Mouse (Mus musculus) hindbrain, embryonic 13.5 days (tissue): ENCODE measurements around the gene H2al1g. TPM values are rescaled to one million over a fixed set of nuclear protein-coding genes. Genes with fewer than 3 reads are reported as not detected.
"Not testable (repeated sequence)": the region's sequence is repeated elsewhere in the genome, so short reads cannot be mapped to it uniquely, and the experiment has no call there.

Experiments
- ATAC-seq: fragments of 200-750 bp; cut with Nextera tagmentation; 2 replicates; pipeline ENCODE4 v1.8.0; 2017; ENCODE audit warnings: moderate TSS enrichment; ENCODE audit not compliant: low FRiP score
- H3K27ac ChIP-seq: fragments of 300-500 bp; sonication (generic); 2 replicates; pipeline ENCODE4 v1.5.1; 2015; ENCODE audit warnings: inconsistent platforms, mild to moderate bottlenecking, moderate library complexity
- H3K27me3 ChIP-seq: fragments of 300-500 bp; sonication (generic); 2 replicates; pipeline ENCODE4 v1.6.1; 2015; ENCODE audit warnings: mild to moderate bottlenecking, inconsistent platforms
- H3K36me3 ChIP-seq: fragments of 300-500 bp; sonication (generic); 2 replicates; pipeline ENCODE4 v1.6.1; 2015; ENCODE audit warnings: mild to moderate bottlenecking, inconsistent platforms
- H3K4me1 ChIP-seq: fragments of 300-500 bp; sonication (generic); replicated peaks from 2 replicates; pipeline ENCODE4 v1.6.1; 2015; ENCODE audit warnings: inconsistent platforms
- H3K4me2 ChIP-seq: fragments of 300-500 bp; sonication (generic); 2 replicates; pipeline ENCODE4 v1.6.1; 2015; ENCODE audit warnings: inconsistent platforms, mild to moderate bottlenecking, moderate library complexity
- H3K4me3 ChIP-seq: fragments of 300-500 bp; sonication (generic); 2 replicates; pipeline ENCODE4 v1.5.1; 2015; ENCODE audit warnings: mild to moderate bottlenecking, inconsistent platforms
- H3K9ac ChIP-seq: fragments of 300-500 bp; sonication (generic); 2 replicates; pipeline ENCODE4 v1.6.1; 2015; ENCODE audit warnings: mild to moderate bottlenecking, inconsistent platforms
- H3K9me3 ChIP-seq: fragments of 300-500 bp; sonication (generic); 2 replicates; pipeline ENCODE4 v1.6.1; 2016; ENCODE audit warnings: inconsistent platforms
- WGBS: fragments of 180-500 bp; shearing (Covaris S2); methylation state at CpG from one replicate; pipeline ENCODE4 v1.1.7; 2015; 5-methylcytosine and 5-hydroxymethylcytosine counted together
- polyA plus RNA-seq: library from polyadenylated mRNA; unstranded; fragments of >200 nt; fragmentation: Nextera tagmentation; extraction: Ambion mirVana; gene quantifications from 2 replicates; pipeline ENCODE4 v1.2.1, GENCODE M21; 2015

The H2al1g gene
- polyA plus RNA-seq: not detected in 2 replicates

DNA sequence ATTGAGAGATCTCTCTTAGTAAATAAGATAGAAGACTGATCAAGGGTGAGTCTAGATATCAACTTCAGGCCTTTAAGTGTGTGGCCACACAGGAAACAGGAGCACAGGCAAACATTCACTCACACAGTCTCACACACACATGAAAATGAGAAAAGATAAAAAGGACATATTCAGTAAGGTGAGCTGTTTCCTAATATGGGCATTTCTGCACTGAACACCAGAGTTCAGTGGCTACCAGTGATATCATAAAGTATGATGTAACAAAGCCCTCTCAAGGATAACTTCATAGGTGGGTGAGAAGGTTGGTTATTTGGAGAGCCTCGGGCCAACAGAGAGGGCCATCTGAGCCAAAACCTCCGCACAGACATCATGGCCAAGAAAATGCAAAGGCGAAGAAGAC, at the start of gene H2al1g:
Gene H2al1g (plus strand): TSS at position 301 of the 400 bp plus-strand sequence.
- not testable (repeated sequence) for H3K4me2 ChIP-seq, H3K9me3 ChIP-seq, H3K27me3 ChIP-seq, H3K27ac ChIP-seq, H3K9ac ChIP-seq, H3K4me3 ChIP-seq, ATAC-seq, H3K36me3 ChIP-seq, H3K4me1 ChIP-seq
- WGBS: no CpG with 5 or more reads among the region's 3 CpGs

DNA sequence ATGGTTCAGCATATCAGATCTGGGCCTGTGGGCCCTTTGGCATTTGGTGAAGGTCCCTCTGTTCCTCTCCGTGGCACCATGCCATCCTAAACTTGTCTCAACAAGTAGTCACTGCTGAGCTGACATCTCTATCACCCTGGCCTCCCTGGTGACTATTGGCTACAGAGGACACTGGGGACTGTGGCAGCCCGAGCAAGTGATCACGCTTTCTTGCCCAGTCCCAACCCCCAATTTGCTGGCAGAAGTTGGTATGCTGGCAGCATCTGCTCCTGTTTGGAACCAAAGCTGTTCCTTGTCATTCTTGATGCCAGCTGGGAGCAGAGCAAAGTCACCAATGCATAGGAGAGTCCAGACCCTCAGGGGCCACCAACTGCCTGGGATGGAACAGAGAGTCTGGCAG, 49.0 kb upstream of the H2al1g start:
- Histone ChIP-seq H3K27me3 (no peaks in the 10 kb centered on the region; the same call in 1 of the 2 replicates), H3K9ac (no peak overlapping the region), H3K36me3 (no peaks in the 10 kb centered on the region), H3K4me2 (no peak overlapping the region), H3K9me3 (no peaks in the 10 kb centered on the region), H3K27ac (no peak overlapping the region), H3K4me3 (no peak overlapping the region), H3K4me1 (no peaks in the 10 kb centered on the region)
- WGBS: 78% methylated on average over 3 of the region's 3 CpGs
- no peak for ATAC-seq

DNA sequence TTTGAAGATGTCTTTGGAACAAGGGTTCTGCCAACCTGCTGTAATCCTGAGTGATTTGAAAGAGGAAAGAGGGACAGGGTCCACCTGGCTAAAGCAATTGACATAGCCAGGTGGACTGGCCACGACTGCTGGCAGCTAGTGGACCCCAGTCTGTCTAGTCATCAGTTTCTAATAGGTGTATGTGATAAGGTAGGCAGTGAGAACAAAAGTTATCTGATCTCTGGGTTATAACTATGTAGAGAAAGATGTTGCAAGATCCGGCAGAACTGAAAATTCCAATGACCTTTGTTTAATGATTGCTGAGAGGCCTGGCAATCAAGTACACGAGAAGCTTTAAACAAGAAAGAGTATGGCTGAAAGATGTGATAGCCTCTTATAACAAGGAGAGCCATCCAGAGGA, 44.9 kb upstream of the H2al1g start:
- Histone ChIP-seq H3K9ac (no peak overlapping the region), H3K9me3 (no peaks in the 10 kb centered on the region), H3K36me3 (no peaks in the 10 kb centered on the region), H3K27me3 (peaks cover 7% of the 10 kb centered on the region; the same call in 1 of the 2 replicates), H3K4me1 (no peaks in the 10 kb centered on the region), H3K4me2 (no peak overlapping the region), H3K4me3 (no peak overlapping the region), H3K27ac (no peak overlapping the region)
- no peak for ATAC-seq
- WGBS: 81% methylated on average over 3 of the region's 3 CpGs

DNA sequence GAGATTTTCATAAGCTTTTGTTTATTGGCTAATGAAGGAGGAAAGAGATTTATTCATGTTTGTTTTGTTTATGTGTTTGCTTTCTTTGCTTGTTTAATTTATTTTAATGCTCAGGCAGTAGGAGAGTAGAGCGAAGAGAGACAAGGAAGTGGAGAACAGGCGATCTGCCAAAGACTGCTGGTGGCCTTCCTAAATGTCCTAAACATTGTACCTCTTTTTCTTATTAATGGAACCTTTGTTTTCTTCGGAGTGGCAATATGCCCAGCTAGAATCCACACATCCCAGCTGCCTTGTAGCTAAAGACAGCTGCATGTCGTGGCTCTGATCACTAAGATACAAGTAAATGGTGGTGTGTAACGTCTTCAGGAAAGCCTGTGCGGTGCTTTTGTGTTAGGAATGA, 41.0 kb upstream of the H2al1g start:
- Histone ChIP-seq H3K36me3 (no peaks in the 10 kb centered on the region), H3K4me2 (no peak overlapping the region), H3K4me1 (no peaks in the 10 kb centered on the region), H3K9me3 (no peaks in the 10 kb centered on the region), H3K9ac (no peak overlapping the region), H3K4me3 (no peak overlapping the region), H3K27ac (no peak overlapping the region), H3K27me3 (peaks cover 7% of the 10 kb centered on the region; the same call in 1 of the 2 replicates)
- 74% methylated on average over 6 of the region's 6 CpGs for WGBS
- ATAC-seq: no peak

DNA sequence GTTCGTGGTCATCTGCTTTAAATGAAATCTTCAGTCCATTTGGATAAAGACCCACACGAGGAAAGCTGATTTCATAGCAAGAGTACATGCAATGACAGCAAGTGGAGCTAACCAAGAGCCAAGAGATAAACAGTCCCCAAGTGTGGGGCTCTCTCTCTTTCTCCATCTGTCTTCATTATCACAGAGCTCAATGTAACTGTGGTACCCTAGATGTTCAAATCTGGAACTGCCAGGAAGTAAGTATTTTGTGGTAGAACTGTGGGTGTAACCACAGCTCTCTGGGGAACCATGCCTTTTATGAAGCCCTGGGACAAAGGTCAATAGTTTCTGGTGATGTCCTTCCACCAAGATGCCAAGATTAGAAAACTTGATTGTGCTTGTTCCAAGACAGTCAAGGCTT, 37.3 kb upstream of the H2al1g start:
- ATAC-seq: no peak
- 68% methylated on average over 2 of the region's 2 CpGs for WGBS
- no peak overlapping the region for H3K4me3 ChIP-seq
- H3K9me3 ChIP-seq: no peaks in the 10 kb centered on the region
- no peak overlapping the region for H3K4me2 ChIP-seq
- peaks cover 7% of the 10 kb centered on the region; the same call in 1 of the 2 replicates for H3K27me3 ChIP-seq
- no peak overlapping the region for H3K9ac ChIP-seq
- H3K36me3 ChIP-seq: no peaks in the 10 kb centered on the region
- no peak overlapping the region for H3K27ac ChIP-seq
- no peaks in the 10 kb centered on the region for H3K4me1 ChIP-seq

DNA sequence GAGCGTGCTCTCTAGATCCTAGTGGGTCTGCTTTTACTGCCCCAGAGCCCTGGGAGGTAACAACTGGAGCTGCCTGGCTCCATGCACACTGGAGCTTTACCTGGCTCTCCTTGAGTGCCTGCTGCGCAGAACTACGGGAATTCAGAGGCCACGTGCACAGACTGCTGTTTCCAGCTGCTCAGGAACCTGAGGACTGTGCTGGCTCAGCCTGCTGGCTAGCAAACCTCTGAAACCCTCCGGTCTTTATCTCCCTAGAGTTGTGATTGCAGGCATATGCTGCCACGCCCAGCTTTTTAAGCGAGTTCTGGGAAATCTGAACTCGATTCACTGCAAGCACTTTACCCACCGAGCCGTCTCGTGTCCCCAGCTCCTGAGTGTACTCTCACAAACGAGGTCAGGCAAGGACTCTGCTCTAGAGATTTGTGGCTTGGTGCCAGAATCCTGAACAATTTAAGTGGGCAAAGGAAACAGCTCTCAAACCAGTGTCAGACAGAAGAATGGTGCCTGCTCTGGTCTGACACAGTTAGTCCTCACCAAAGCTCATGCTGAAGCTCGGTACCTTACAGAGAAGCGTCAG, 29.7 kb upstream of the H2al1g start:
- no peak overlapping the region for H3K4me3 ChIP-seq
- ATAC-seq: no peak

DNA sequence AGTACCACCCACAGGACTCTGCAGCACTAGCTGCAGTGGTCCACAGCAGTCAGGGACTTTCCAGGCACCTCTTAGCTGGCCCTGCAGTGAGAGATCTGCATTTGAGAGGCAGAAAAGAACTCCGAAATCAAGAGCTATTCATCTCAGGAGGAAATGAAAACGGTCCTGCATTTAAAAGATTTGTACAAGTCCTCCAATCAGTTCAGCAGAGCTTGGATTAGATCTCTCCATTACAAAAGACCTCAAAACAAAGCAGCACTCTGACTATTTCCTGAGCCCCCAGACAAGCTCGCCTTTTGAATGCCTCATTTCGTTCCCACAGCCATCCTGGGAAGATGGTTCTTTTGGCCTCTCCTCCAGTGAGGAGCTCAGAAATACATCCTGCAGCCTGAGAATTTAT, 28.8 kb upstream of the H2al1g start:
- 59% methylated on average over 4 of the region's 4 CpGs for WGBS
- Histone ChIP-seq H3K9ac (no peak overlapping the region), H3K36me3 (no peaks in the 10 kb centered on the region), H3K4me2 (no peak overlapping the region), H3K9me3 (no peaks in the 10 kb centered on the region), H3K27me3 (peaks cover 11% of the 10 kb centered on the region; the same call in 1 of the 2 replicates), H3K27ac (no peak overlapping the region), H3K4me1 (no peaks in the 10 kb centered on the region), H3K4me3 (no peak overlapping the region)
- ATAC-seq: no peak

More for the DNA sequence above, 29.7 kb upstream of the H2al1g start:
- Histone ChIP-seq H3K27ac (no peak overlapping the region), H3K27me3 (peaks cover 11% of the 10 kb centered on the region; the same call in 1 of the 2 replicates), H3K36me3 (no peaks in the 10 kb centered on the region), H3K9me3 (no peaks in the 10 kb centered on the region), H3K4me1 (no peaks in the 10 kb centered on the region), H3K4me2 (no peak overlapping the region), H3K9ac (no peak overlapping the region)
- WGBS: 78% methylated on average over 14 of the region's 14 CpGs

DNA sequence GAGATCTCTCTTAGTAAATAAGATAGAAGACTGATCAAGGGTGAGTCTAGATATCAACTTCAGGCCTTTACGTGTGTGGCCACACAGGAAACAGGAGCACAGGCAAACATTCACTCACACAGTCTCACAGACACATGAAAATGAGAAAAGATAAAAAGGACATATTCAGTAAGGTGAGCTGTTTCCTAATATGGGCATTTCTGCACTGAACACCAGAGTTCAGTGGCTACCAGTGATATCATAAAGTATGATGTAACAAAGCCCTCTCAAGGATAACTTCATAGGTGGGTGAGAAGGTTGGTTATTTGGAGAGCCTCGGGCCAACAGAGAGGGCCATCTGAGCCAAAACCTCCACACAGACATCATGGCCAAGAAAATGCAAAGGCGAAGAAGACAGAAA, 19.1 kb upstream of the H2al1g start, which contains the start of gene H2al1a:
Gene H2al1a (plus strand): TSS at position 301 of the 400 bp plus-strand sequence.
- no CpG with 5 or more reads among the region's 3 CpGs for WGBS

DNA sequence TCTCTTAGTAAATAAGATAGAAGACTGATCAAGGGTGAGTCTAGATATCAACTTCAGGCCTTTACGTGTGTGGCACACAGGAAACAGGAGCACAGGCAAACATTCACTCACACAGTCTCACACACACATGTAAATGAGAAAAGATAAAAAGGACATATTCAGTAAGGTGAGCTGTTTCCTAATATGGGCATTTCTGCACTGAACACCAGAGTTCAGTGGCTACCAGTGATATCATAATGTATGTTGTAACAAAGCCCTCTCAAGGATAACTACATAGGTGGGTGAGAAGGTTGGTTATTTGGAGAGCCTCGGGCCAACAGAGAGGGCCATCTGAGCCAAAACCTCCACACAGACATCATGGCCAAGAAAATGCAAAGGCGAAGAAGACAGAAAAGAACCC, 15.9 kb upstream of the H2al1g start, which contains the start of gene H2al1b:
Gene H2al1b (plus strand): TSS at position 301 of the 400 bp plus-strand sequence.
- H3K9ac ChIP-seq, H3K9me3 ChIP-seq, ATAC-seq, H3K4me1 ChIP-seq, H3K4me2 ChIP-seq, H3K4me3 ChIP-seq, H3K27me3 ChIP-seq, H3K27ac ChIP-seq, H3K36me3 ChIP-seq: not testable (repeated sequence)
- WGBS: 89% methylated on average over 1 of the region's 3 CpGs

More for the DNA sequence above, 19.1 kb upstream of the H2al1g start, which contains the start of gene H2al1a:
- not testable (repeated sequence) for H3K4me2 ChIP-seq, H3K4me1 ChIP-seq, H3K27ac ChIP-seq, H3K36me3 ChIP-seq, H3K4me3 ChIP-seq, ATAC-seq, H3K9me3 ChIP-seq, H3K9ac ChIP-seq, H3K27me3 ChIP-seq

DNA sequence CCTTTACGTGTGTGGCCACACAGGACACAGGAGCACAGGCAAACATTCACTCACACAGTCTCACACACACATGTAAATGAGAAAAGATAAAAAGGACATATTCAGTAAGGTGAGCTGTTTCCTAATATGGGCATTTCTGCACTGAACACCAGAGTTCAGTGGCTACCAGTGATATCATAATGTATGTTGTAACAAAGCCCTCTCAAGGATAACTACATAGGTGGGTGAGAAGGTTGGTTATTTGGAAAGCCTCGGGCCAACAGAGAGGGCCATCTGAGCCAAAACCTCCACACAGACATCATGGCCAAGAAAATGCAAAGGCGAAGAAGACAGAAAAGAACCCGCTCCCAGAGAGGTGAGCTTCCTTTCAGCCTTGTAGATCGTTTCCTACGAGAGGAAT, 12.7 kb upstream of the H2al1g start, which contains the start of gene H2al1c:
Gene H2al1c (plus strand): TSS at position 301 of the 400 bp plus-strand sequence.
- H3K4me3 ChIP-seq, H3K9me3 ChIP-seq, H3K27me3 ChIP-seq, H3K9ac ChIP-seq, H3K36me3 ChIP-seq, H3K4me1 ChIP-seq, H3K27ac ChIP-seq, ATAC-seq, H3K4me2 ChIP-seq: not testable (repeated sequence)
- 100% methylated on average over 1 of the region's 6 CpGs for WGBS

DNA sequence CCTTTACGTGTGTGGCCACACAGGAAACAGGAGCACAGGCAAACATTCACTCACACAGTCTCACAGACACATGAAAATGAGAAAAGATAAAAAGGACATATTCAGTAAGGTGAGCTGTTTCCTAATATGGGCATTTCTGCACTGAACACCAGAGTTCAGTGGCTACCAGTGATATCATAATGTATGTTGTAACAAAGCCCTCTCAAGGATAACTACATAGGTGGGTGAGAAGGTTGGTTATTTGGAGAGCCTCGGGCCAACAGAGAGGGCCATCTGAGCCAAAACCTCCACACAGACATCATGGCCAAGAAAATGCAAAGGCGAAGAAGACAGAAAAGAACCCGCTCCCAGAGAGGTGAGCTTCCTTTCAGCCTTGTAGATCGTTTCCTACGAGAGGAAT, 9.5 kb upstream of the H2al1g start, which contains the start of gene H2al1d:
Gene H2al1d (plus strand): TSS at position 301 of the 400 bp plus-strand sequence.
- not testable (repeated sequence) for H3K4me3 ChIP-seq, H3K27ac ChIP-seq, H3K4me2 ChIP-seq, H3K36me3 ChIP-seq, H3K4me1 ChIP-seq, H3K9ac ChIP-seq, H3K27me3 ChIP-seq, ATAC-seq, H3K9me3 ChIP-seq
- WGBS: no CpG with 5 or more reads among the region's 6 CpGs

DNA sequence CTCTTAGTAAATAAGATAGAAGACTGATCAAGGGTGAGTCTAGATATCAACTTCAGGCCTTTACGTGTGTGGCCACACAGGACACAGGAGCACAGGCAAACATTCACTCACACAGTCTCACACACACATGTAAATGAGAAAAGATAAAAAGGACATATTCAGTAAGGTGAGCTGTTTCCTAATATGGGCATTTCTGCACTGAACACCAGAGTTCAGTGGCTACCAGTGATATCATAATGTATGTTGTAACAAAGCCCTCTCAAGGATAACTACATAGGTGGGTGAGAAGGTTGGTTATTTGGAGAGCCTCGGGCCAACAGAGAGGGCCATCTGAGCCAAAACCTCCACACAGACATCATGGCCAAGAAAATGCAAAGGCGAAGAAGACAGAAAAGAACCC, 6.4 kb upstream of the H2al1g start, which contains the start of gene H2al1e:
Gene H2al1e (plus strand): TSS at position 301 of the 400 bp plus-strand sequence.
- ATAC-seq, H3K9ac ChIP-seq, H3K4me2 ChIP-seq, H3K36me3 ChIP-seq, H3K4me1 ChIP-seq, H3K27ac ChIP-seq, H3K9me3 ChIP-seq, H3K4me3 ChIP-seq, H3K27me3 ChIP-seq: not testable (repeated sequence)
- no CpG with 5 or more reads among the region's 3 CpGs for WGBS

DNA sequence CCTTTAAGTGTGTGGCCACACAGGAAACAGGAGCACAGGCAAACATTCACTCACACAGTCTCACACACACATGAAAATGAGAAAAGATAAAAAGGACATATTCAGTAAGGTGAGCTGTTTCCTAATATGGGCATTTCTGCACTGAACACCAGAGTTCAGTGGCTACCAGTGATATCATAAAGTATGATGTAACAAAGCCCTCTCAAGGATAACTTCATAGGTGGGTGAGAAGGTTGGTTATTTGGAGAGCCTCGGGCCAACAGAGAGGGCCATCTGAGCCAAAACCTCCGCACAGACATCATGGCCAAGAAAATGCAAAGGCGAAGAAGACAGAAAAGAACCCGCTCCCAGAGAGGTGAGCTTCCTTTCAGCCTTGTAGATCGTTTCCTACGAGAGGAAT, 3.2 kb upstream of the H2al1g start, which contains the start of gene H2al1f:
Gene H2al1f (plus strand): TSS at position 301 of the 400 bp plus-strand sequence.
- H3K36me3 ChIP-seq, H3K4me2 ChIP-seq, ATAC-seq, H3K27me3 ChIP-seq, H3K4me1 ChIP-seq, H3K9ac ChIP-seq, H3K4me3 ChIP-seq, H3K9me3 ChIP-seq, H3K27ac ChIP-seq: not testable (repeated sequence)
- no CpG with 5 or more reads among the region's 6 CpGs for WGBS
